Mouse (Mus musculus) neural tube, embryonic 13.5 days (tissue): ENCODE results near the gene Rundc1. TPM values are rescaled to one million over a fixed set of nuclear protein-coding genes. Genes with fewer than 3 reads are reported as not detected.
"Not testable (repeated sequence)": the region's sequence is repeated elsewhere in the genome, so short reads cannot be mapped to it uniquely, and the experiment has no call there.

Source experiments
- ATAC-seq: fragments of 200-750 bp; cut with Nextera tagmentation; 2 replicates; pipeline ENCODE4 v1.8.0; 2017; ENCODE audit warnings: low read depth, mild to moderate bottlenecking, moderate TSS enrichment, moderate library complexity
- H3K27ac ChIP-seq: fragments of 300-500 bp; sonication (generic); replicated peaks from 2 replicates; pipeline ENCODE4 v1.5.1; 2015; ENCODE audit warnings: moderate library complexity, mild to moderate bottlenecking, inconsistent platforms
- H3K27me3 ChIP-seq: fragments of 300-500 bp; sonication (generic); 2 replicates; pipeline ENCODE4 v1.6.1; 2015; ENCODE audit warnings: mild to moderate bottlenecking, inconsistent platforms
- H3K36me3 ChIP-seq: fragments of 300-500 bp; sonication (generic); 2 replicates; pipeline ENCODE4 v1.6.1; 2015; ENCODE audit warnings: mild to moderate bottlenecking, inconsistent platforms
- H3K4me1 ChIP-seq: fragments of 300-500 bp; sonication (generic); replicated peaks from 2 replicates; pipeline ENCODE4 v1.6.1; 2015; ENCODE audit warnings: inconsistent platforms
- H3K4me2 ChIP-seq: fragments of 300-500 bp; sonication (generic); 2 replicates; pipeline ENCODE4 v1.6.1; 2015; ENCODE audit warnings: inconsistent platforms, mild to moderate bottlenecking, moderate library complexity
- H3K4me3 ChIP-seq: fragments of 300-500 bp; sonication (generic); 2 replicates; pipeline ENCODE4 v1.5.1; 2015; ENCODE audit warnings: mild to moderate bottlenecking, inconsistent platforms
- H3K9ac ChIP-seq: fragments of 300-500 bp; sonication (generic); 2 replicates; pipeline ENCODE4 v1.6.1; 2015; ENCODE audit warnings: moderate library complexity, mild to moderate bottlenecking, inconsistent platforms
- H3K9me3 ChIP-seq: fragments of 300-500 bp; sonication (generic); 2 replicates; pipeline ENCODE4 v1.6.1; 2016; ENCODE audit warnings: inconsistent platforms
- WGBS: fragments of 180-500 bp; shearing (Covaris S2); methylation state at CpG from one replicate; pipeline ENCODE4 v1.1.7; 2015; 5-methylcytosine and 5-hydroxymethylcytosine counted together
- polyA plus RNA-seq: library from polyadenylated mRNA; unstranded; fragments of >200 nt; fragmentation: Nextera tagmentation; extraction: Ambion mirVana; gene quantifications from 2 replicates; pipeline ENCODE4 v1.2.1, GENCODE M21; 2015

Gene Rundc1
- polyA plus RNA-seq, 1 experiment from 2014 or later = 25.5 TPM

DNA sequence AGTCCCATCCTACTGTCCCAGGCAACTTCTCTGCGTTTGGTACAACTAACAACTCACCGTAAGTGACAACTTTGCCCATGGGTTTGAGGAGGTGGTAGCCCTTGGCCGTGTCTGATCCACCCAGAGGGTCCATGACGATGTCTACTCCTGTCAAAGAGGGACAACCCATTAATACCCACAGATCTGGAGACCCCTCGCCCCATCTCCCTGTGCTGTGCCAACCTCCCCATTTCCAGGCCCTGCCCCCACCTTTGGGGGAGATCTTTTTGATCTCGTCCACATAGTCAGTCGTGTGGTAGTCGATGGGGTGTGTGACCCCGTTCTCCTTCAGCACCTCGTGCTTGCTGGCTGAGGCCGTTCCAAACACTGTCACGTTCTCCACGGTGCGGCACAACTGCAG, 37.3 kb downstream of the Rundc1 start:
- Histone ChIP-seq H3K4me3 (no peak overlapping the region), H3K4me1 (peaks cover 42% of the 10 kb centered on the region), H3K36me3 (peaks cover 55% of the 10 kb centered on the region), H3K9me3 (no peaks in the 10 kb centered on the region), H3K9ac (no peak overlapping the region), H3K4me2 (peak overlapping the region; percentile 86; the same call in 1 of the 2 replicates), H3K27ac (no peak overlapping the region), H3K27me3 (no peaks in the 10 kb centered on the region)
- WGBS = 64% methylated on average over 14 of the region's 14 CpGs
- no peak for ATAC-seq

DNA sequence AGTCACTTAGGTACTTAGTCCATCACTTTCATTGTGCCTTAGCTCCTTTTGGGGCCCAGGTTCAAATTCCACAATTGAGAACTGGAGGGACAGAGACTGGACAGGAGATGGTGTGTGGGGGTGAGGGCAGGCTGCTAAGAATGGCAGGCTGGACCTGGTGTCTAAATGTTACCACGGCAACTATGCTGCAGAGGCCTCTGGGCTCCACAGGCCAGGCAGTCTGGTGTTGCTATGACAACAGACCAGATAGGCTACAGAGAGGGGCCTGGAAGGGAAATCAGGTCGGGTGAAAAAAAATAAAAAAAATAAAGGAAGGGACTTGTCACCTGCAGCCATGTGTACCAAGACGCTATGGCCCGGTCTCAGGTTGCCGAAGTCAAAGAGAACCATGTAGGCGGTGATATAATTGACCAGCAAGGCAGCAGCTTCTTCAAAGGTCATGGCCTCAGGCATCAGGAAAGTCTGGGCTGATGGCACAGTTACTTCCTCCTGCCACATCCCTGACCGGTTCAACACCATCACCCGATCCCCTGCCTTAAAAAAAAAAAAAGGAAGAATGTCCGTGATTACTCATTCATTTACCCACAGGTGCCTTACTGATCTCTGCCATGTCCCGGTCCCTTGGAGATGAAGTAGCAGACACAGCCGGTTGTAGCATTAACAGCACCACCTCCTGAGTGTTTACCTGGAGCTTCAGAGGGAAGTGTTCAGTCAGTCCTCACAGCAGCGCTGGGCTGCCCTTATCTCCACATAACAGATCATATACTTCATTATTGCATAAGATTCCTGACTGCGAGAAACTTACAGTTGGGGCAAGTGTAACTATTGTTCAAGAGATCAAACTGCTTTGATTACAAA, 37.9 kb downstream of the Rundc1 start:
- H3K4me2 ChIP-seq = peak overlapping the region; percentile 86
- H3K27ac ChIP-seq = 0 out of 2 replicates have a peak overlapping the region, but pooled peaks have one; percentile 28
- peak overlapping the region; percentile 93 for H3K9ac ChIP-seq
- ATAC-seq = no peak
- no peaks in the 10 kb centered on the region for H3K27me3 ChIP-seq
- H3K36me3 ChIP-seq = peaks cover 48% of the 10 kb centered on the region
- peak overlapping the region; percentile 99 for H3K4me3 ChIP-seq
- H3K4me1 ChIP-seq = peaks cover 49% of the 10 kb centered on the region
- H3K9me3 ChIP-seq = no peaks in the 10 kb centered on the region
- 30% methylated on average over 13 of the region's 13 CpGs for WGBS

DNA sequence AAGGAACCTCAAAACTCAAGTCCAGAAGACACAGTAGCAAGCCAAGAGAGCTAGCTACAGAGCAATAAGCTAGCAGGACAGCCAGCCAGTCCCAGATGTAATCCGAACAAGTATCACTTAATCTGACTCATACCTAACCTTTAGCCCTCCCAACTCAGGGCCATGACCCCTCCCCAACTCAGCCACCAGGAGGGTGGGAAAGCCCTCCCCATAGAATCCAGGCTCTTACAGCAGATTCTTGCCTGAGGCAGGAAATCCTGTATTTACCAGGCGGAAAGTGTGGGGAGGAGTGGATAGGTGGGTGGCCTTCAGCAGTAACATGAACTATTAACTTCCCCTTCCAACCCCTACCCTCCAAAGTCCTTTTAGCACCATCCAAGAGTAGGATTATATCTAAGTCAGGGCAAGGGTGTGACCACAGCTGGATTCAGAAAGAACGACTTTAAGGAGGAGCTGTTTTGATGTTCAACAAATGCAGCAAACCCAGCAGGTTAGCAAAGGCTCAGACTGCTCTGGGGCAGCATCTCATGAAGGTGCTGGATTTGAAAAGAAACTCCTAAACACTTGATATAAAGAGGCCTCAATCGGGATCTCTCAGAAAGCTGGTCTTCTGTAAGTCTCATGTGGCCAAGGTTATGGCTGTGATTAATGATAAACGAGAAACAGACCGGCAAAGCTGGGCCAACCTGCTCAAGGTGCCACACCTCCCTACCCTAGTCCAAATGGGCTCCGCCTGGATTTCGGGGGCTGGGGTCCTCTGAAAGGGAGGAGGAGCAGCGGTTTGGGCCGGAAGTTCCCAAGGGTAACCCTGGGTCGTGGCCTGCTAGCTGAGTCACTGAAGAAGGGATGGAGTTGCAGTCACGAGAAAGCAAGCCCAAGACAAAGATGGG, 39.6 kb downstream of the Rundc1 start, which contains the start of gene Rnd2:
Gene Rnd2, plus strand, starts transcription at position 789 of the 890 bp plus-strand sequence.
- Histone ChIP-seq H3K9ac (peak within 1 kb of the TSS; percentile 93), H3K27ac (peak within 1 kb of the TSS; percentile 93), H3K9me3 (no peaks in the 10 kb centered on the region), H3K27me3 (no peaks in the 10 kb centered on the region), H3K4me1 (peaks cover 58% of the 10 kb centered on the region), H3K36me3 (peaks cover 32% of the 10 kb centered on the region), H3K4me3 (peak within 1 kb of the TSS; percentile 99), H3K4me2 (peak within 1 kb of the TSS; percentile 86)
- 0 out of 2 replicates have a peak, but pooled peaks have one; percentile 0 for ATAC-seq
- WGBS = 13% methylated on average over 12 of the region's 12 CpGs

GRCm38 (mm10) chr11:101465101-101465868, 40.4 kb downstream of the Rundc1 start:
- peak; percentile 42 for ATAC-seq
- under 1% methylated on average over 51 of the region's 51 CpGs for WGBS
- peaks cover 24% of the 10 kb centered on the region for H3K36me3 ChIP-seq
- no peaks in the 10 kb centered on the region for H3K27me3 ChIP-seq
- H3K9ac ChIP-seq = peak overlapping the region; percentile 93
- H3K4me2 ChIP-seq = peak overlapping the region; percentile 86
- peak overlapping the region; percentile 99 for H3K4me3 ChIP-seq
- H3K27ac ChIP-seq = peak overlapping the region; percentile 93
- H3K4me1 ChIP-seq = peaks cover 64% of the 10 kb centered on the region
- no peaks in the 10 kb centered on the region for H3K9me3 ChIP-seq

DNA sequence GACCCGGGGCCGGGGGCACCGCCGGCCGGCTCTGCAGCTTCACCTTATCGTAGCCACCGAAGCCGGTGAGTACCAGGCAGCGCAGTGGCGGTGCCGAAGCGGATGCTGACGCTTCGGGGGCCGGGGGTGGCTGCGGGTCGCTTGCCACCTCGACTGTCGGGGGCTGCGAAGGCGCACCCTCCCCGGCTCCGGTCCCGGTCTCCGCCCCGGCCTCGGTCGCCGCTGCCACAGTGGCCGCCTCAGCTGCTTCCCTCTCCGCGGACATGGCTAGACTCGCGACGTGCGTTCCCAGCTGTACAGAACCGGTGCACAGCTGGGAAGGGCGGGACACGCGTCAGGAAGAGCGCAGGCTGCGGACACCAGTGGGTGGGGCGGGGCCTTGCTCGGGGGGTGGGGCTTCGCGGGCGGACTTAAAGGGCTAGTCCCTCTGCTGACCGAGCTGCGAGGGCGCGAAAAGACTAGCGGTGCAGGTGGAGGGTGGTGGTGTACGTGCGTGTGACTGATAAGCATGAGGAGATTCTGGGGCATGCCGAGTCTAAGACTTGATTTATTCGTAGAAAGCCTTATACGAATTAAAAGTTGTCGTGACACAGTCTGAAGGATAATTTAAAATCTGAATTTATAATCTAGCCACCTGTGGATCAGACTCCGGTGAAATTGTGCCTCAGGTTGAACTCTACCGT, 41.1 kb downstream of the Rundc1 start, which contains the start of gene Vat1:
Gene Vat1, minus strand, starts transcription at position 362 of the 683 bp plus-strand sequence.
- Histone ChIP-seq H3K4me3 (peak within 1 kb of the TSS; percentile 99), H3K27ac (peak within 1 kb of the TSS; percentile 93), H3K9ac (peak within 1 kb of the TSS; percentile 93), H3K4me1 (peaks cover 71% of the 10 kb centered on the region), H3K4me2 (peak within 1 kb of the TSS; percentile 86), H3K36me3 (peaks cover 22% of the 10 kb centered on the region), H3K9me3 (no peaks in the 10 kb centered on the region), H3K27me3 (no peaks in the 10 kb centered on the region)
- under 1% methylated on average over 58 of the region's 60 CpGs for WGBS
- peak; percentile 72 for ATAC-seq

- H3K27ac ChIP-seq, ATAC-seq, H3K27me3 ChIP-seq, H3K9ac ChIP-seq, H3K9me3 ChIP-seq: not testable (repeated sequence)
- Histone ChIP-seq H3K4me3 (peak overlapping the region; percentile 99), H3K4me2 (peak overlapping the region; percentile 86), H3K4me1 (peaks cover 76% of the 10 kb centered on the region), H3K36me3 (peaks cover 22% of the 10 kb centered on the region)
- WGBS = 59% methylated on average over 5 of the region's 5 CpGs
These were observed 41.7 kb downstream of the Rundc1 start for GRCm38 (mm10) chr11:101466552-101466950.

GRCm38 (mm10) chr11:101467477-101468262, 42.8 kb downstream of the Rundc1 start:
- Histone ChIP-seq H3K4me2 (peak overlapping the region; percentile 73), H3K27me3 (no peaks in the 10 kb centered on the region), H3K36me3 (peaks cover 17% of the 10 kb centered on the region), H3K9ac (peak overlapping the region; percentile 84), H3K4me3 (peak overlapping the region; percentile 77), H3K4me1 (peaks cover 80% of the 10 kb centered on the region), H3K9me3 (no peaks in the 10 kb centered on the region), H3K27ac (peak overlapping the region; percentile 90)
- ATAC-seq = peak; percentile 63
- WGBS = under 1% methylated on average over 54 of the region's 54 CpGs

GRCm38 (mm10) chr11:101468263-101468688, 43.4 kb downstream of the Rundc1 start:
- Histone ChIP-seq H3K4me3 (peak overlapping the region; percentile 77), H3K36me3 (peaks cover 17% of the 10 kb centered on the region), H3K4me2 (peak overlapping the region; percentile 73), H3K27me3 (no peaks in the 10 kb centered on the region), H3K9ac (peak overlapping the region; percentile 84), H3K27ac (peak overlapping the region; percentile 90), H3K9me3 (no peaks in the 10 kb centered on the region), H3K4me1 (peaks cover 80% of the 10 kb centered on the region)
- peak; percentile 42 for ATAC-seq
- WGBS = under 1% methylated on average over 29 of the region's 31 CpGs

DNA sequence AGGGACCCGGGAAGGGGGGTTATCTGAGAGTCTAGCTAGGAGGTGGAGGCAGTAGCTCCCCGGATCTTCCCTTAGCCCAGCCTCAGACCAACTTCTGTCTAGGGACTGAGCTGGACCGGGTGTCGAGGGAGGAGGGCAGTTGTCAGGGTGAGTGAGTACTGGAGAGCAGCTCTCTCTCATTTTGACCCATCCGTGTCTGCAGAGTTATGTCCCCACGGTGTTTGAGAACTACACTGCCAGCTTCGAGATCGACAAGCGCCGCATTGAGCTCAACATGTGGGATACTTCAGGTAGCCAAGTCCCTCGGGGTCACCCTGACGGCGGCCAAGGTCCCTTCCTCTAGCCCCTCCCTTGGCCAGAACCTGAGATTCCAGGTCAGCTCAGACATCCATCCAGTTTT, 43.8 kb downstream of the Rundc1 start:
- Histone ChIP-seq H3K27me3 (no peaks in the 10 kb centered on the region), H3K4me3 (peak overlapping the region; percentile 77), H3K36me3 (peaks cover 17% of the 10 kb centered on the region), H3K27ac (peak overlapping the region; percentile 90; the same call in 1 of the 2 replicates), H3K4me1 (peaks cover 76% of the 10 kb centered on the region), H3K4me2 (peak overlapping the region; percentile 73), H3K9ac (peak overlapping the region; percentile 84), H3K9me3 (no peaks in the 10 kb centered on the region)
- WGBS = 5% methylated on average over 13 of the region's 13 CpGs
- ATAC-seq = no peak

- no peak for ATAC-seq
- WGBS = 60% methylated on average over 4 of the region's 4 CpGs
- peaks cover 73% of the 10 kb centered on the region for H3K4me1 ChIP-seq
- no peaks in the 10 kb centered on the region for H3K27me3 ChIP-seq
- peaks cover 17% of the 10 kb centered on the region for H3K36me3 ChIP-seq
- no peaks in the 10 kb centered on the region for H3K9me3 ChIP-seq
- peak overlapping the region; percentile 84 for H3K9ac ChIP-seq
- no peak overlapping the region for H3K27ac ChIP-seq
- peak overlapping the region; percentile 77 for H3K4me3 ChIP-seq
- H3K4me2 ChIP-seq = peak overlapping the region; percentile 73
These were observed 44.3 kb downstream of the Rundc1 start for GRCm38 (mm10) chr11:101469155-101469554.
